In genomic region chr7:25008635-25009034, GRCm38 (mm10) we compare ENCODE assay signal across 8 mouse cellular contexts. TPM values are rescaled to one million over a fixed set of nuclear protein-coding genes. Genes with fewer than 3 reads are reported as not detected.
A peak's percentile ranks its signal among the peaks of the same experiment; 100 is the strongest.
DNase-seq lines count a peak whose midpoint lies in the region; ATAC-seq and TF ChIP-seq lines count a peak whose summit lies in the region.

No protein-coding gene starts in this region.

- peak overlapping the region; percentile 96 for H3K27ac ChIP-seq in forebrain, embryonic 16.5 days (ENCODE audit: low read length)
- H3K27ac ChIP-seq in intestine, postnatal 0 days (ENCODE audit: low read depth, low read length) = no peak overlapping the region
- H3K27ac ChIP-seq in lung, embryonic 16.5 days (ENCODE audit: low read length) = no peak overlapping the region

- DNase-seq in 416B (ENCODE audit: low read depth) = peak; percentile 53
- peak; percentile 36 to 61 for DNase-seq in CD8-positive naive resting alpha-beta T cell, adult 2 months (ENCODE audit: low read depth in 2 of 2, low spot score in 2 of 2)
- peak; percentile 82 for DNase-seq in cerebellum, adult 11-12 months
- DNase-seq in ovary, postnatal 10 days (ENCODE audit: low spot score) = peak; percentile 15
- DNase-seq in frontal cortex, postnatal 14 days (ENCODE audit: low spot score in 2 of 2) = no peak

- H3K4me3 ChIP-seq in forebrain, embryonic 16.5 days (replicated peaks; ENCODE audit: low read length) = peak overlapping the region; percentile 36
- H3K4me3 ChIP-seq in intestine, postnatal 0 days (ENCODE audit: low read depth, low read length) = no peak overlapping the region
- no peak overlapping the region for H3K4me3 ChIP-seq in lung, embryonic 16.5 days (ENCODE audit: low read length)

- peaks cover 60% of the 10 kb centered on the region for H3K4me1 ChIP-seq in forebrain, embryonic 16.5 days (replicated peaks; ENCODE audit: control insufficient read depth, insufficient read depth, low read length)
- no peaks in the 10 kb centered on the region for H3K4me1 ChIP-seq in intestine, postnatal 0 days (replicated peaks; ENCODE audit: control insufficient read depth, insufficient read depth, low read length)
- peaks cover 6% of the 10 kb centered on the region; the same call in 1 of the 2 replicates for H3K4me1 ChIP-seq in lung, embryonic 16.5 days (replicated peaks; ENCODE audit: control insufficient read depth, insufficient read depth, low read length)

- no peak for ATAC-seq in forebrain, embryonic 16.5 days
- peak; percentile 20; the same call in 1 of the 2 replicates for ATAC-seq in intestine, postnatal 0 days
- 0 out of 2 replicates have a peak, but pooled peaks have one; percentile 20 for ATAC-seq in lung, embryonic 16.5 days (ENCODE audit: low read depth)

- 3% methylated on average over 16 of the region's 17 CpGs for WGBS in forebrain, embryonic 16.5 days
- WGBS in intestine, postnatal 0 days = 4% methylated on average over 16 of the region's 17 CpGs
- WGBS in lung, embryonic 16.5 days = under 1% methylated on average over 17 of the region's 17 CpGs

- no peaks in the 10 kb centered on the region for H3K9me3 ChIP-seq in forebrain, embryonic 16.5 days (ENCODE audit: control insufficient read depth, low read length)
- H3K9me3 ChIP-seq in intestine, postnatal 0 days (ENCODE audit: control insufficient read depth) = no peaks in the 10 kb centered on the region
- no peaks in the 10 kb centered on the region for H3K9me3 ChIP-seq in lung, embryonic 16.5 days (ENCODE audit: control insufficient read depth, low read length)

- H3K27me3 ChIP-seq in forebrain, embryonic 16.5 days (replicated peaks; ENCODE audit: control insufficient read depth, insufficient read depth, low read length) = no peaks in the 10 kb centered on the region
- H3K27me3 ChIP-seq in intestine, postnatal 0 days (replicated peaks; ENCODE audit: control insufficient read depth, insufficient read depth, low read length) = peaks cover 60% of the 10 kb centered on the region
- H3K27me3 ChIP-seq in lung, embryonic 16.5 days (ENCODE audit: control insufficient read depth, insufficient read depth, low read depth, low read length) = peaks cover 73% of the 10 kb centered on the region

- H3K9ac ChIP-seq in forebrain, embryonic 16.5 days (replicated peaks; ENCODE audit: low read depth, low read length) = peak overlapping the region; percentile 71
- no peak overlapping the region for H3K9ac ChIP-seq in intestine, postnatal 0 days (ENCODE audit: low read depth, low read length)
- H3K9ac ChIP-seq in lung, embryonic 16.5 days (ENCODE audit: low read length) = no peak overlapping the region

- peaks cover 5% of the 10 kb centered on the region; the same call in 1 of the 2 replicates for H3K36me3 ChIP-seq in forebrain, embryonic 16.5 days (ENCODE audit: control insufficient read depth, insufficient read depth)
- no peaks in the 10 kb centered on the region; the same call in 1 of the 2 replicates for H3K36me3 ChIP-seq in intestine, postnatal 0 days (ENCODE audit: control insufficient read depth, insufficient read depth)
- H3K36me3 ChIP-seq in lung, embryonic 16.5 days (ENCODE audit: control insufficient read depth, insufficient read depth, low read length) = no peaks in the 10 kb centered on the region

- peak overlapping the region; percentile 61 for H3K4me2 ChIP-seq in forebrain, embryonic 16.5 days (ENCODE audit: low read length)
- no peak overlapping the region for H3K4me2 ChIP-seq in intestine, postnatal 0 days (replicated peaks; ENCODE audit: low read depth)
- no peak overlapping the region for H3K4me2 ChIP-seq in lung, embryonic 16.5 days (ENCODE audit: low read depth, low read length)

- TF ChIP-seq CTCF in intestine, postnatal 0 days (IDR thresholded peaks at IDR 0.05; ENCODE audit: low read depth) = no peak

RNA-seq across cellular contexts. Expression of gene Atp1a3, which starts 2.9 kb away (rescaled TPM):
- 227 and 278 TPM in 2 replicates for polyA plus RNA-seq in forebrain, embryonic 16.5 days (2015; fragmentation: Nextera tagmentation; extraction: Ambion mirVana)
- 3.4 and 3.6 TPM in 2 replicates for polyA plus RNA-seq in intestine, postnatal 0 days (2015; fragmentation: Nextera tagmentation; extraction: Ambion mirVana)
- 1.0 and 2.1 TPM in 2 replicates for polyA plus RNA-seq in lung, embryonic 16.5 days (2015; fragmentation: Nextera tagmentation; extraction: Ambion mirVana)

RNA-seq across cellular contexts. Expression of gene Rabac1, which starts 36.1 kb away (rescaled TPM):
- 200 and 220 TPM in 2 replicates for polyA plus RNA-seq in forebrain, embryonic 16.5 days (2015; fragmentation: Nextera tagmentation; extraction: Ambion mirVana)
- polyA plus RNA-seq in intestine, postnatal 0 days (2015; fragmentation: Nextera tagmentation; extraction: Ambion mirVana) = 127 and 129 TPM in 2 replicates
- 180 and 202 TPM in 2 replicates for polyA plus RNA-seq in lung, embryonic 16.5 days (2015; fragmentation: Nextera tagmentation; extraction: Ambion mirVana)

Comparison
In these comparisons a context has a peak if more than half of its experiments do, and no peak if none do; other contexts are left out.
1. DNase-seq: peak in 416B (single experiment), CD8-positive naive resting alpha-beta T cell, adult 2 months (2 of 2), cerebellum, adult 11-12 months (single experiment) and ovary, postnatal 10 days (single experiment); none in frontal cortex, postnatal 14 days (0 of 2).
2. RNA of gene Atp1a3, which starts 2.9 kb away (polyA plus RNA-seq): 227 to 278 TPM in forebrain, embryonic 16.5 days; 3.4 to 3.6 TPM in intestine, postnatal 0 days and 1.0 to 2.1 TPM in lung, embryonic 16.5 days; every median in the first group is over 10 times any median in the second.